Mouse (Mus musculus): ENCODE data around the gene Bcl7c.

- TF ChIP-seq CTCF (IDR thresholded peaks at IDR 0.05), result no peak
- no peak for TF ChIP-seq EP300 (IDR thresholded peaks at IDR 0.05)
Observed at GRCm38 (mm10) chr7:127651624-127652023, 57.1 kb downstream of the Bcl7c start.
